Mouse (Mus musculus) embryonic facial prominence, embryonic 15.5 days (tissue): Measurements from ENCODE around the gene Rwdd2a. TPM values are rescaled to one million over a fixed set of nuclear protein-coding genes. Genes with fewer than 3 reads are reported as not detected.

Experiments used
- ATAC-seq: fragments of 200-750 bp; cut with Nextera tagmentation; 2 replicates; pipeline ENCODE4 v1.8.0; 2017; ENCODE audit warnings: low read depth, moderate TSS enrichment; ENCODE audit not compliant: insufficient number of reproducible peaks, low FRiP score, low TSS enrichment
- H3K27ac ChIP-seq: fragments of 300-500 bp; sonication (generic); replicated peaks from 2 replicates; pipeline ENCODE4 v1.5.1; 2015; ENCODE audit warnings: mild to moderate bottlenecking, inconsistent platforms
- H3K27me3 ChIP-seq: fragments of 300-500 bp; sonication (generic); 2 replicates; pipeline ENCODE4 v1.6.1; 2015; ENCODE audit warnings: inconsistent platforms
- H3K36me3 ChIP-seq: fragments of 300-500 bp; sonication (generic); 2 replicates; pipeline ENCODE4 v1.6.1; 2015; ENCODE audit warnings: mild to moderate bottlenecking, inconsistent platforms
- H3K4me1 ChIP-seq: fragments of 300-500 bp; sonication (generic); 2 replicates; pipeline ENCODE4 v1.6.1; 2015; ENCODE audit warnings: inconsistent platforms
- H3K4me2 ChIP-seq: fragments of 300-500 bp; sonication (generic); replicated peaks from 2 replicates; pipeline ENCODE4 v1.6.1; 2015; ENCODE audit warnings: mild to moderate bottlenecking, inconsistent platforms
- H3K4me3 ChIP-seq: fragments of 300-500 bp; sonication (generic); replicated peaks from 2 replicates; pipeline ENCODE4 v1.5.1; 2015; ENCODE audit warnings: mild to moderate bottlenecking, inconsistent platforms
- H3K9ac ChIP-seq: fragments of 300-500 bp; sonication (generic); 2 replicates; pipeline ENCODE4 v1.6.1; 2015; ENCODE audit warnings: inconsistent platforms
- H3K9me3 ChIP-seq: fragments of 300-500 bp; sonication (generic); replicated peaks from 2 replicates; pipeline ENCODE4 v1.6.1; 2016; ENCODE audit warnings: inconsistent platforms
- WGBS: fragments of 180-500 bp; shearing (Covaris S2); methylation state at CpG from one replicate; pipeline ENCODE4 v1.1.7; 2015; 5-methylcytosine and 5-hydroxymethylcytosine counted together
- polyA plus RNA-seq: library from polyadenylated mRNA; unstranded; fragments of >200 nt; fragmentation: Nextera tagmentation; extraction: Ambion mirVana; gene quantifications from 2 replicates; pipeline ENCODE4 v1.2.1, GENCODE M21; 2015

Gene Rwdd2a
- 3.1 and 5.0 TPM in 2 replicates for polyA plus RNA-seq

- H3K4me1 ChIP-seq = peaks cover 21% of the 10 kb centered on the region
- WGBS = under 1% methylated on average over 59 of the region's 59 CpGs
- H3K9me3 ChIP-seq = no peaks in the 10 kb centered on the region
- peak within 1 kb of the TSS; percentile 83 for H3K27ac ChIP-seq
- H3K4me2 ChIP-seq = peak within 1 kb of the TSS; percentile 98
- H3K4me3 ChIP-seq = peak within 1 kb of the TSS; percentile 71
- peaks cover 27% of the 10 kb centered on the region for H3K36me3 ChIP-seq
- peak; percentile 99 for ATAC-seq
- no peaks in the 10 kb centered on the region for H3K27me3 ChIP-seq
- peak within 1 kb of the TSS; percentile 53 for H3K9ac ChIP-seq
Measured at GRCm38 (mm10) chr9:86571540-86572135, at the start of gene Rwdd2a, which contains the start of gene Pgm3. Rwdd2a (plus strand) TSS chr9:86571991. Pgm3 (minus strand) TSS chr9:86571842.

DNA sequence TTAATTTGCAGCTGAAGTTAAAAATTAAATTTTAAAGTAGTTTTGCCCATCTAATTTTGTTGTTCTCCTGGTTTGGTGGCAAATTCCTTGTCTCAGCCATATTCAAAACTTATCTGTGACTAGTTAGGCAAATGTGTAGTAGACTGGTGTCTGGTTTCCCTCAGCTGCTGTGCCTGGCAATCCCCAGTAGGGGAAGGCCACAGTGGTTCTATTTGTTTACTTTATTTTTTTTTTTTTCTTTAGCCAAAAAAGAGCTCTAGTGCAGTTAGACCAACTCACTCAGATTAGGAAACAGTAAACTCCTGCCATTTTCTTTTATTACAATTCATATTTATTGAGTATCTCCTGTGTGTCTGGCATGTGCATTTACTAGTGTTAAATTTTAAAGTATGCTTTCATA, 49.5 kb upstream of the Rwdd2a start:
- no peak overlapping the region for H3K4me2 ChIP-seq
- peaks cover 50% of the 10 kb centered on the region for H3K36me3 ChIP-seq
- no peaks in the 10 kb centered on the region for H3K27me3 ChIP-seq
- no peak overlapping the region for H3K27ac ChIP-seq
- H3K4me1 ChIP-seq = no peaks in the 10 kb centered on the region
- no peak for ATAC-seq
- no peak overlapping the region for H3K4me3 ChIP-seq
- no peaks in the 10 kb centered on the region for H3K9me3 ChIP-seq
- no peak overlapping the region for H3K9ac ChIP-seq

- Histone ChIP-seq H3K27me3 (no peaks in the 10 kb centered on the region), H3K27ac (no peak overlapping the region), H3K4me2 (no peak overlapping the region), H3K9me3 (no peaks in the 10 kb centered on the region), H3K9ac (no peak overlapping the region), H3K4me3 (no peak overlapping the region), H3K4me1 (no peaks in the 10 kb centered on the region), H3K36me3 (peaks cover 38% of the 10 kb centered on the region; the same call in 1 of the 2 replicates)
- ATAC-seq = no peak
- 31% methylated on average over 2 of the region's 2 CpGs for WGBS
Measured at GRCm38 (mm10) chr9:86525600-86525999, 46.2 kb upstream of the Rwdd2a start.

- Histone ChIP-seq H3K9me3 (no peaks in the 10 kb centered on the region), H3K27ac (no peak overlapping the region), H3K4me3 (no peak overlapping the region), H3K4me2 (no peak overlapping the region), H3K9ac (no peak overlapping the region), H3K4me1 (no peaks in the 10 kb centered on the region), H3K27me3 (no peaks in the 10 kb centered on the region), H3K36me3 (peaks cover 30% of the 10 kb centered on the region)
- WGBS = 87% methylated on average over 5 of the region's 5 CpGs
- no peak for ATAC-seq
Measured at GRCm38 (mm10) chr9:86534071-86534470, 37.7 kb upstream of the Rwdd2a start.

DNA sequence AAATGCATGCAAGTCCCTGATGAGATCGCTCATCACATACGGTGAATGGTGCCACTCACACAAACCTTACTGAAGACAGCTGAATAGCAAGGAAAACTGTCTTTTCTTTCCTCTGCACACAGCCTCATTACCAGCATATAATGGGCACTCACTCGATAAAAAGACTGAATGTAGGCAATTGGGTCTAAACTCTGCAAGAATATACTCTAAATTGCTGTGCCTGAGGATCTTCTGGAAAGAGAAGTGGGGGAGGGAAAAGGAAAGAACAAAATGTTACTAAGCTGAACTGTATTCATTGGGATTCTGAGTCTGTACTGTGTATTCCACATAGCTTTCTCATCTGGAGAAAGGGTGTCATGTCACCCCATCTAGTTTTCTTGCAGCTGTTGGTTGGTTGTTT, 28.3 kb upstream of the Rwdd2a start:
- no peak for ATAC-seq
- Histone ChIP-seq H3K36me3 (peaks cover 52% of the 10 kb centered on the region), H3K4me2 (no peak overlapping the region)

GRCm38 (mm10) chr9:86544559-86544958, 27.2 kb upstream of the Rwdd2a start:
- no peak overlapping the region for H3K4me3 ChIP-seq
- no peak overlapping the region for H3K27ac ChIP-seq
- H3K9ac ChIP-seq = no peak overlapping the region
- H3K36me3 ChIP-seq = peaks cover 59% of the 10 kb centered on the region
- WGBS = 72% methylated on average over 1 of the region's 1 CpGs
- no peak overlapping the region for H3K4me2 ChIP-seq
- H3K4me1 ChIP-seq = no peaks in the 10 kb centered on the region
- no peaks in the 10 kb centered on the region for H3K27me3 ChIP-seq
- no peak for ATAC-seq
- no peaks in the 10 kb centered on the region for H3K9me3 ChIP-seq

More for the DNA sequence above, 28.3 kb upstream of the Rwdd2a start:
- H3K9ac ChIP-seq = no peak overlapping the region
- no peak overlapping the region for H3K27ac ChIP-seq
- H3K4me3 ChIP-seq = no peak overlapping the region
- WGBS = 90% methylated on average over 3 of the region's 3 CpGs
- H3K27me3 ChIP-seq = no peaks in the 10 kb centered on the region
- no peaks in the 10 kb centered on the region for H3K9me3 ChIP-seq
- no peaks in the 10 kb centered on the region for H3K4me1 ChIP-seq

- H3K4me3 ChIP-seq = no peak overlapping the region
- no peak overlapping the region for H3K9ac ChIP-seq
- no peaks in the 10 kb centered on the region for H3K9me3 ChIP-seq
- no peak overlapping the region for H3K27ac ChIP-seq
- no peaks in the 10 kb centered on the region for H3K4me1 ChIP-seq
- H3K27me3 ChIP-seq = no peaks in the 10 kb centered on the region
- 91% methylated on average over 5 of the region's 5 CpGs for WGBS
- no peak overlapping the region for H3K4me2 ChIP-seq
- H3K36me3 ChIP-seq = peaks cover 59% of the 10 kb centered on the region
- ATAC-seq = no peak
Measured at GRCm38 (mm10) chr9:86549637-86550162, 22.1 kb upstream of the Rwdd2a start.

GRCm38 (mm10) chr9:86550717-86551116, 21.1 kb upstream of the Rwdd2a start:
- Histone ChIP-seq H3K9ac (no peak overlapping the region), H3K4me2 (no peak overlapping the region), H3K4me3 (no peak overlapping the region), H3K9me3 (no peaks in the 10 kb centered on the region), H3K27me3 (no peaks in the 10 kb centered on the region), H3K27ac (no peak overlapping the region), H3K4me1 (no peaks in the 10 kb centered on the region), H3K36me3 (peaks cover 57% of the 10 kb centered on the region)
- ATAC-seq = no peak
- 82% methylated on average over 3 of the region's 3 CpGs for WGBS

DNA sequence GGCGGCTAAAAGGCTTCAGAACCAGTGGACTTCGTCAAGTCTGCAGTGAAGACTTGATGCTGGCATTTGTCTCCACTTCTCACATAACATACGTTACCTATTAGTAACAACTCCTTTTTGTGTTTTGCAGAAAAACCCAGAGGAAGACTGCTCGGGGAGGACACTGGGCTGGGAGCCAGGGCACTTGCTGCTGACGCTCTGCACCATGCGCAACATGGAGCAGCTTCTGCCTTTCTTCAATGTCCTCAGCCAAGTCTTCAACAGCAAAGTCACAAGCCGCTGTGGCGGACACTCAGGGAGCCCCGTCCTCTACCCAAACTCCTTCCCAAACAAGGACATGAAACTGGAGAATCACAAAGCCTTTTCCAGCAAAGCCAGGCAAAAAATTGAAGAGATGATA, 17.9 kb upstream of the Rwdd2a start:
- Histone ChIP-seq H3K4me2 (no peak overlapping the region), H3K36me3 (peaks cover 68% of the 10 kb centered on the region), H3K27ac (no peak overlapping the region), H3K27me3 (no peaks in the 10 kb centered on the region), H3K9me3 (no peaks in the 10 kb centered on the region), H3K4me1 (no peaks in the 10 kb centered on the region), H3K4me3 (no peak overlapping the region), H3K9ac (no peak overlapping the region)
- ATAC-seq = no peak
- WGBS = 70% methylated on average over 9 of the region's 9 CpGs

GRCm38 (mm10) chr9:86554641-86555040, 17.1 kb upstream of the Rwdd2a start:
- no peak for ATAC-seq
- no peaks in the 10 kb centered on the region for H3K27me3 ChIP-seq
- peaks cover 71% of the 10 kb centered on the region for H3K36me3 ChIP-seq
- H3K9me3 ChIP-seq = no peaks in the 10 kb centered on the region
- H3K4me3 ChIP-seq = no peak overlapping the region
- H3K4me2 ChIP-seq = no peak overlapping the region
- 91% methylated on average over 4 of the region's 4 CpGs for WGBS
- no peak overlapping the region for H3K27ac ChIP-seq
- H3K9ac ChIP-seq = no peak overlapping the region
- no peaks in the 10 kb centered on the region for H3K4me1 ChIP-seq

- WGBS = 84% methylated on average over 3 of the region's 3 CpGs
- H3K9me3 ChIP-seq = no peaks in the 10 kb centered on the region
Measured at GRCm38 (mm10) chr9:86560543-86560942, 11.2 kb upstream of the Rwdd2a start.

More at GRCm38 (mm10) chr9:86560543-86560942, 11.2 kb upstream of the Rwdd2a start:
- Histone ChIP-seq H3K27me3 (no peaks in the 10 kb centered on the region), H3K27ac (no peak overlapping the region), H3K4me2 (no peak overlapping the region), H3K36me3 (peaks cover 85% of the 10 kb centered on the region), H3K9ac (no peak overlapping the region), H3K4me3 (no peak overlapping the region), H3K4me1 (no peaks in the 10 kb centered on the region)
- no peak for ATAC-seq
